In the genomic region with DNA sequence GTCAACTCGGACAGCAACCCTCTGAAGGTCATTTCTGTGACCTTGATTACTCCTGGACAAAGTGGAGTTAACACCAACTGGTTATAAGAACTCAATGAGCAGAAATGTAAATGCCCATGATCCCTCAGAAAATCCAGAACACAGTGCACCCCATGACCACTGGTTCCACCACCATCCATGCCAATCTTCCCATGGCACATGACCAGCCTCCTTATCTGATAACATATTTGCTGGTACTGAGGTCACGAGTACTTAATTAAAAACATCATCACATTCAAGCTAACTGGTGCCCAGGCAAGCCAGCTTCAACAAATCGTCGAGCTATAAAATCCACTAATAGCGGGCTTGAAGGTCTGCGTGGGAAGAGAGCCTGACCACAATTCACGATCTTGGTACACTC, we compare ENCODE assay signal across 24 mouse cellular contexts. TPM values are rescaled to one million over a fixed set of nuclear protein-coding genes. Genes with fewer than 3 reads are reported as not detected.
DNase-seq lines count a peak whose midpoint lies in the region; ATAC-seq and TF ChIP-seq lines count a peak whose summit lies in the region.
"Had no signal": no experiment of that assay in that cellular context is flagged by ENCODE, and none has a peak within 500 bp of the region (broad histone marks: within the 10 kb centered on the region; RNA-seq: fewer than 3 reads in every experiment).

No protein-coding gene starts in this region.

- no peaks in the 10 kb centered on the region for H3K27me3 ChIP-seq in heart, embryonic 13.5 days (replicated peaks)
- H3K27me3 ChIP-seq in liver, embryonic 15.5 days, result no peaks in the 10 kb centered on the region
- H3K27me3 ChIP-seq: embryonic facial prominence, embryonic 12.5 days; intestine, embryonic 15.5 days; liver, embryonic 13.5 days; lung, embryonic 15.5 days; megakaryocyte, embryonic 14.5 days; midbrain, embryonic 13.5 days; neural tube, embryonic 12.5 days had no signal

- H3K27ac ChIP-seq in heart, embryonic 13.5 days (replicated peaks), result peak overlapping the region; percentile 37; the same call in 1 of the 2 replicates
- H3K27ac ChIP-seq in liver, embryonic 15.5 days (replicated peaks), result 0 out of 2 replicates have a peak overlapping the region, but pooled peaks have one; percentile 51
- H3K27ac ChIP-seq in olfactory bulb, adult 2 months (ENCODE audit: insufficient read depth, low read depth, low read length), result peak overlapping the region; percentile 94
- H3K27ac ChIP-seq: embryonic facial prominence, embryonic 12.5 days; intestine, embryonic 15.5 days; limb, embryonic 10.5 days; lung, embryonic 15.5 days; midbrain, embryonic 13.5 days; neural tube, embryonic 12.5 days had no signal

- H3K9ac ChIP-seq in heart, embryonic 13.5 days, result no peak overlapping the region
- H3K9ac ChIP-seq in liver, embryonic 15.5 days, result no peak overlapping the region
- H3K9ac ChIP-seq: embryonic facial prominence, embryonic 12.5 days; intestine, embryonic 15.5 days; liver, embryonic 13.5 days; lung, embryonic 15.5 days; midbrain, embryonic 13.5 days; neural tube, embryonic 12.5 days had no signal

- peaks cover 2% of the 10 kb centered on the region; the same call in 1 of the 2 replicates for H3K36me3 ChIP-seq in heart, embryonic 13.5 days
- H3K36me3 ChIP-seq in liver, embryonic 15.5 days (replicated peaks), result no peaks in the 10 kb centered on the region
- H3K36me3 ChIP-seq: embryonic facial prominence, embryonic 12.5 days; hindbrain, embryonic 10.5 days; intestine, embryonic 15.5 days; limb, embryonic 10.5 days; lung, embryonic 15.5 days; midbrain, embryonic 13.5 days; neural tube, embryonic 12.5 days had no signal

- no peak for DNase-seq in heart, postnatal 36 days
- DNase-seq in kidney, adult 18-20 months, result peak; percentile 39
- DNase-seq in kidney, postnatal 4 days, result no peak
- no peak for DNase-seq in liver
- DNase-seq in natural killer cell, adult 2 months (ENCODE audit: low spot score in 2 of 2), result no peak
- DNase-seq: adrenal gland, adult 8-10 months; B cell, adult 2 months; cerebellum, adult 2 months; cerebellum, postnatal 25 days; liver, embryonic 13.5 days; lung, postnatal 36 days; right cerebral cortex, postnatal 25 days had no signal

- TF ChIP-seq POLR2A in olfactory bulb, adult 2 months (IDR thresholded peaks at IDR 0.05; ENCODE audit: insufficient read depth, low read depth, low read length), result no peak

- no peak for TF ChIP-seq CTCF in olfactory bulb, adult 2 months (IDR thresholded peaks at IDR 0.05; ENCODE audit: insufficient read depth, low read depth, low read length)

- no peak overlapping the region for H3K4me2 ChIP-seq in heart, embryonic 13.5 days
- no peak overlapping the region for H3K4me2 ChIP-seq in liver, embryonic 15.5 days
- H3K4me2 ChIP-seq: embryonic facial prominence, embryonic 12.5 days; intestine, embryonic 15.5 days; liver, embryonic 13.5 days; lung, embryonic 15.5 days; midbrain, embryonic 13.5 days; neural tube, embryonic 12.5 days had no signal

- no peak overlapping the region for H3K4me3 ChIP-seq in heart, embryonic 13.5 days
- no peak overlapping the region for H3K4me3 ChIP-seq in liver, embryonic 15.5 days (replicated peaks)
- H3K4me3 ChIP-seq in olfactory bulb, adult 2 months (ENCODE audit: insufficient read depth, low read depth, low read length), result no peak overlapping the region
- H3K4me3 ChIP-seq: embryonic facial prominence, embryonic 12.5 days; hindbrain, embryonic 10.5 days; intestine, embryonic 15.5 days; limb, embryonic 10.5 days; liver, embryonic 13.5 days; lung, embryonic 15.5 days; megakaryocyte, embryonic 14.5 days; midbrain, embryonic 13.5 days; neural tube, embryonic 12.5 days had no signal

- ATAC-seq in heart, embryonic 13.5 days (ENCODE audit: extremely low read depth, insufficient number of reproducible peaks, low FRiP score, low TSS enrichment), result no peak
- no peak for ATAC-seq in liver, embryonic 15.5 days (ENCODE audit: insufficient read depth)
- ATAC-seq: hindbrain, embryonic 16.5 days; midbrain, embryonic 13.5 days had no signal

- peaks cover 67% of the 10 kb centered on the region for H3K4me1 ChIP-seq in heart, embryonic 13.5 days
- H3K4me1 ChIP-seq in liver, embryonic 15.5 days (replicated peaks), result peaks cover 84% of the 10 kb centered on the region
- peaks cover 31% of the 10 kb centered on the region for H3K4me1 ChIP-seq in olfactory bulb, adult 2 months (ENCODE audit: control insufficient read depth, insufficient read depth, low read length)
- H3K4me1 ChIP-seq: embryonic facial prominence, embryonic 12.5 days; neural tube, embryonic 12.5 days had no signal

- intact Hi-C loops in heart, postnatal 36 days (cut with DNase I), result no loop called here

- H3K9me3 ChIP-seq in heart, embryonic 13.5 days, result no peaks in the 10 kb centered on the region
- H3K9me3 ChIP-seq in liver, embryonic 15.5 days (replicated peaks), result no peaks in the 10 kb centered on the region
- H3K9me3 ChIP-seq: embryonic facial prominence, embryonic 12.5 days; hindbrain, embryonic 10.5 days; intestine, embryonic 15.5 days; limb, embryonic 10.5 days; liver, embryonic 13.5 days; lung, embryonic 15.5 days; megakaryocyte, embryonic 14.5 days; midbrain, embryonic 13.5 days; neural tube, embryonic 12.5 days had no signal

- 73% methylated on average over 7 of the region's 7 CpGs for WGBS in heart, embryonic 13.5 days
- WGBS in liver, embryonic 15.5 days (ENCODE audit: insufficient replicate concordance), result 76% methylated on average over 7 of the region's 7 CpGs
- WGBS in olfactory bulb, adult 2 months, result 41% methylated on average over 7 of the region's 7 CpGs

RNA-seq across cellular contexts. Expression of a gene that starts 10.0 kb away (rescaled TPM):
- polyA plus RNA-seq in heart, embryonic 13.5 days (2015; fragmentation: Nextera tagmentation; extraction: Ambion mirVana), result 56.8 and 57.8 TPM in 2 replicates
- 100 to 1,000 TPM; 174 to 191 TPM for total RNA-seq in heart, postnatal 36 days (2021)
- 46.7 and 50.5 TPM in 2 replicates for polyA plus RNA-seq in liver, embryonic 15.5 days (2015; fragmentation: Nextera tagmentation; extraction: Ambion mirVana)
- polyA plus RNA-seq in olfactory bulb, adult 2 months (2012; ENCODE audit: insufficient read depth, insufficient read length, low replicate concordance, missing spikeins), result 149 TPM in 1 of 2 replicates, not detected in the other

RNA-seq across cellular contexts. Expression of a gene that starts 56.3 kb away (rescaled TPM):
- polyA plus RNA-seq in heart, embryonic 13.5 days (2015; fragmentation: Nextera tagmentation; extraction: Ambion mirVana), result 21.5 and 22.1 TPM in 2 replicates
- 10 to 100 TPM; 47.3 to 53.2 TPM for total RNA-seq in heart, postnatal 36 days (2021)
- 4.5 and 4.9 TPM in 2 replicates for polyA plus RNA-seq in liver, embryonic 15.5 days (2015; fragmentation: Nextera tagmentation; extraction: Ambion mirVana)
- not detected in 2 replicates for polyA plus RNA-seq in olfactory bulb, adult 2 months (2012; ENCODE audit: insufficient read depth, insufficient read length, low replicate concordance, missing spikeins)

Comparison
In these comparisons a context has a peak if more than half of its experiments do, and no peak if none do; other contexts are left out.
1. H3K27ac ChIP-seq: peak in every context shown above with its lines; median percentile 94 in olfactory bulb, adult 2 months; 51 in liver, embryonic 15.5 days; 37 in heart, embryonic 13.5 days.